Mouse (Mus musculus) midbrain, embryonic 15.5 days (tissue): Measurements from ENCODE around the gene Tubb4b. TPM values are rescaled to one million over a fixed set of nuclear protein-coding genes. Genes with fewer than 3 reads are reported as not detected.

ENCODE experiments used
- ATAC-seq: fragments of 200-750 bp; cut with Nextera tagmentation; replicated peaks from 2 replicates; pipeline ENCODE4 v1.8.0; 2017; ENCODE audit warnings: moderate TSS enrichment
- H3K27ac ChIP-seq: fragments of 300-500 bp; sonication (generic); 2 replicates; pipeline ENCODE4 v1.5.1; 2015; ENCODE audit warnings: mild to moderate bottlenecking, inconsistent platforms
- H3K27me3 ChIP-seq: fragments of 300-500 bp; sonication (generic); replicated peaks from 2 replicates; pipeline ENCODE4 v1.6.1; 2015; ENCODE audit warnings: inconsistent platforms
- H3K36me3 ChIP-seq: fragments of 300-500 bp; sonication (generic); replicated peaks from 2 replicates; pipeline ENCODE4 v1.6.1; 2015; ENCODE audit warnings: inconsistent platforms
- H3K4me1 ChIP-seq: fragments of 300-500 bp; sonication (generic); 2 replicates; pipeline ENCODE4 v1.6.1; 2015; ENCODE audit warnings: inconsistent platforms
- H3K4me2 ChIP-seq: fragments of 300-500 bp; sonication (generic); 2 replicates; pipeline ENCODE4 v1.6.1; 2015; ENCODE audit warnings: inconsistent platforms, mild to moderate bottlenecking, moderate library complexity
- H3K4me3 ChIP-seq: fragments of 300-500 bp; sonication (generic); 2 replicates; pipeline ENCODE4 v1.5.1; 2015; ENCODE audit warnings: mild to moderate bottlenecking, inconsistent platforms
- H3K9ac ChIP-seq: fragments of 300-500 bp; sonication (generic); 2 replicates; pipeline ENCODE4 v1.6.1; 2015; ENCODE audit warnings: mild to moderate bottlenecking, inconsistent platforms
- H3K9me3 ChIP-seq: fragments of 300-500 bp; sonication (generic); 2 replicates; pipeline ENCODE4 v1.6.1; 2016; ENCODE audit warnings: inconsistent platforms
- WGBS: fragments of 180-500 bp; shearing (Covaris S2); methylation state at CpG from one replicate; pipeline ENCODE4 v1.1.7; 2015; ENCODE audit warnings: mixed read lengths; 5-methylcytosine and 5-hydroxymethylcytosine counted together
- polyA plus RNA-seq: library from polyadenylated mRNA; unstranded; fragments of >200 nt; fragmentation: Nextera tagmentation; extraction: Ambion mirVana; gene quantifications from 2 replicates; pipeline ENCODE4 v1.2.1, GENCODE M21; 2015

The Tubb4b gene
- polyA plus RNA-seq: 364 and 396 TPM in 2 replicates

DNA sequence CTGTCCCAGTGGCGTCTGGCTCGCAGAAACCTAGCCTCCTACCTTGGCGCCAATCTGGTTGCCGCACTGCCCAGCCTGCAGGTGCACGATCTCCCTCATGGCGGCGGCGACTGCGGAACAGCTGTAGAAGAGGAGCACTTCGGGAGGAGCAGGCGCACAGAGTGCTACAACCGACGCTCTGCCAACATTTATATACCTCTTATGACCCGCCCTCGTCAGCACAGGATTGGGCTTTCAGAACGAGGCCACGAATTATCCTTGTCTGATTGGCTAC lies at the start of gene Tubb4b:
Gene Tubb4b, minus strand, starts transcription at position 211 of the 274 bp plus-strand sequence.
- Histone ChIP-seq H3K9ac (peak within 1 kb of the TSS; percentile 89), H3K27me3 (no peaks in the 10 kb centered on the region), H3K4me3 (peak within 1 kb of the TSS; percentile 98), H3K4me1 (peaks cover 20% of the 10 kb centered on the region), H3K36me3 (no peaks in the 10 kb centered on the region), H3K9me3 (no peaks in the 10 kb centered on the region), H3K4me2 (peak within 1 kb of the TSS; percentile 90), H3K27ac (peak within 1 kb of the TSS; percentile 99)
- no peak for ATAC-seq
- WGBS: 0% methylated on average over 17 of the region's 17 CpGs

- Histone ChIP-seq H3K9ac (peak overlapping the region; percentile 91), H3K4me2 (peak overlapping the region; percentile 74), H3K4me1 (peaks cover 31% of the 10 kb centered on the region), H3K4me3 (peak overlapping the region; percentile 83), H3K36me3 (peaks cover 47% of the 10 kb centered on the region), H3K9me3 (no peaks in the 10 kb centered on the region), H3K27ac (peak overlapping the region; percentile 83), H3K27me3 (no peaks in the 10 kb centered on the region)
- no peak for ATAC-seq
- WGBS: 46% methylated on average over 16 of the region's 16 CpGs
Observed at GRCm38 (mm10) chr2:25273010-25273409, 48.5 kb upstream of the Tubb4b start.

GRCm38 (mm10) chr2:25272515-25272914 lies 48.0 kb upstream of the Tubb4b start:
- Histone ChIP-seq H3K4me1 (peaks cover 36% of the 10 kb centered on the region), H3K27ac (peak overlapping the region; percentile 83), H3K36me3 (peaks cover 45% of the 10 kb centered on the region), H3K27me3 (no peaks in the 10 kb centered on the region), H3K9ac (peak overlapping the region; percentile 91), H3K4me2 (peak overlapping the region; percentile 74), H3K9me3 (no peaks in the 10 kb centered on the region), H3K4me3 (peak overlapping the region; percentile 83)
- WGBS: under 1% methylated on average over 29 of the region's 29 CpGs
- peak; percentile 79 for ATAC-seq

- H3K4me2 ChIP-seq: peak within 1 kb of the TSS; percentile 74
- H3K9me3 ChIP-seq: no peaks in the 10 kb centered on the region
- H3K9ac ChIP-seq: peak within 1 kb of the TSS; percentile 91
- peak within 1 kb of the TSS; percentile 83 for H3K4me3 ChIP-seq
- H3K27ac ChIP-seq: peak within 1 kb of the TSS; percentile 83
- peaks cover 41% of the 10 kb centered on the region for H3K4me1 ChIP-seq
- ATAC-seq: peak; percentile 95
- H3K36me3 ChIP-seq: peaks cover 39% of the 10 kb centered on the region
- H3K27me3 ChIP-seq: no peaks in the 10 kb centered on the region
- under 1% methylated on average over 55 of the region's 55 CpGs for WGBS
Observed at GRCm38 (mm10) chr2:25271827-25272511, 47.5 kb upstream of the Tubb4b start, which contains the start of the genes Ssna1 and Anapc2. Gene Ssna1, minus strand, starts transcription at chr2:25272438. Gene Anapc2, plus strand, starts transcription at chr2:25272478.

- H3K4me1 ChIP-seq: peaks cover 65% of the 10 kb centered on the region
- H3K4me2 ChIP-seq: no peak overlapping the region
- no peak overlapping the region for H3K27ac ChIP-seq
- H3K9me3 ChIP-seq: no peaks in the 10 kb centered on the region
- H3K27me3 ChIP-seq: peaks cover 8% of the 10 kb centered on the region; the same call in 1 of the 2 replicates
- no peak overlapping the region for H3K9ac ChIP-seq
- no peak overlapping the region for H3K4me3 ChIP-seq
- ATAC-seq: no peak
- 70% methylated on average over 4 of the region's 4 CpGs for WGBS
- peaks cover 13% of the 10 kb centered on the region for H3K36me3 ChIP-seq
Observed at GRCm38 (mm10) chr2:25267746-25268309, 43.3 kb upstream of the Tubb4b start.

GRCm38 (mm10) chr2:25267241-25267640 lies 42.7 kb upstream of the Tubb4b start:
- Histone ChIP-seq H3K4me1 (peaks cover 65% of the 10 kb centered on the region), H3K36me3 (peaks cover 13% of the 10 kb centered on the region), H3K4me2 (peak overlapping the region; percentile 99), H3K27me3 (peaks cover 8% of the 10 kb centered on the region; the same call in 1 of the 2 replicates), H3K9ac (no peak overlapping the region), H3K4me3 (no peak overlapping the region), H3K9me3 (no peaks in the 10 kb centered on the region), H3K27ac (no peak overlapping the region)
- ATAC-seq: no peak

GRCm38 (mm10) chr2:25266720-25267119 lies 42.2 kb upstream of the Tubb4b start:
- Histone ChIP-seq H3K9ac (peak overlapping the region; percentile 7), H3K36me3 (peaks cover 13% of the 10 kb centered on the region), H3K27me3 (peaks cover 8% of the 10 kb centered on the region; the same call in 1 of the 2 replicates), H3K4me1 (peaks cover 68% of the 10 kb centered on the region), H3K27ac (no peak overlapping the region), H3K4me3 (no peak overlapping the region), H3K4me2 (peak overlapping the region; percentile 99), H3K9me3 (no peaks in the 10 kb centered on the region)
- 48% methylated on average over 2 of the region's 2 CpGs for WGBS
- no peak for ATAC-seq

DNA sequence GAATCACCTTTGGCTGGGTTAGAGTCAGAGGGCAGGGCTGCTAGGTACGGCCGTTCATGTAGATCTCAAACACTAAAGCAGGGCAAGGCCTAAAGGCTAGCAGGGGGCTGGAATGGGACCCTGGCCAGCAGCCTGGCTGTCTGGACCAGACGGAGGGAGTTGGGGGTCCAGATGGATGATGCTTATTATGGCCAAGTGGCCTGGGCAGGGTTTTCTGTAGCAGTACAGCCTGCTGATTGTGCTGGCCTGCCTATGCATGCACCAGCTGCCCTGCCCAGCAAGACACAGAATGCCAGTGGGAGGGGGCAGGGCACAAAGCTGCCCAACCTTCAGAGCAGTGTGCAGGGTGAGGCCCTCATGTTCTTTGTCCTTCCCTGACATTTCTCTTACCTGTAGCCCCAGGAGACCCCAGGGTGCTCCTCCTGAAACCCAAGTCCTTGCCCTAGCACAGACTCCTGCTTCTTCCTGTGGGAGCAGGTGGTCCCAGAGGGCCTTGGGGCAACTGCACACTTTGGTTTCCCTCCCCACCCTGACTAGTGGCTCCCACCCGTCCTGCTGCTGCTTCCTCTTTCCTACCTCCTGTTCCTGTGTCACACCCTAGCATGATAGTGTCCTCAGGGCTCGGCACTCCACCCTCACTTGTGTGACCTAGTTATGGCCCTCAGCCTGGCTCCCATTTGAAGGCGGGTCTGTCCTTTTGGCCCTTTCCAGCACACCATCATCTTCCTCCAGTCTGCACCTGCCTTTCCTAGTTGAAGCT lies 41.6 kb upstream of the Tubb4b start:
- Histone ChIP-seq H3K27ac (no peak overlapping the region), H3K27me3 (peaks cover 8% of the 10 kb centered on the region; the same call in 1 of the 2 replicates), H3K36me3 (peaks cover 13% of the 10 kb centered on the region), H3K4me1 (peaks cover 63% of the 10 kb centered on the region), H3K4me2 (peak overlapping the region; percentile 99), H3K9me3 (no peaks in the 10 kb centered on the region), H3K4me3 (no peak overlapping the region), H3K9ac (peak overlapping the region; percentile 7)
- 64% methylated on average over 6 of the region's 6 CpGs for WGBS
- no peak for ATAC-seq

DNA sequence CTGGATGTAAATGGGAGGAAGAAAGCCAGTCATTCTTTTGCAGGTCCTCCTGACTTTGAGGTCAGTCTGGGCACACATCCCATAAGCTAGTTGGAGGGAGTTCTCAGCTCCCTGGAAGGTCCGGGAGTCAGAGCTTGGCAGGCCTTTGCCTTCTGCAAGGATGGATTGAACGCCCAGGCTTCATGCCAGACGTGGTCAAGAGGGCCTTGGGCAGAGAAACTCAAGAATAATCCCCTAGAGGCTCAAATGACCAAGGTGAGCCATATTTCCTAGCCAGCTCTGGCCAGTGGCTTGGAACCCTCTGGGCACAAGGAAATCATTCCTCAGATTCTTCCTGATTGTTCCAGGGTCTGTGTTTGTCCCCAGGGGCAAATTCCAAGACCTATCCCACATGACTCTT lies 40.3 kb upstream of the Tubb4b start:
- WGBS: 78% methylated on average over 3 of the region's 3 CpGs
- 0 out of 2 replicates have a peak overlapping the region, but pooled peaks have one; percentile 5 for H3K4me3 ChIP-seq
- no peak for ATAC-seq
- H3K9ac ChIP-seq: peak overlapping the region; percentile 36
- peak overlapping the region; percentile 99 for H3K4me2 ChIP-seq
- peaks cover 8% of the 10 kb centered on the region; the same call in 1 of the 2 replicates for H3K27me3 ChIP-seq
- H3K27ac ChIP-seq: no peak overlapping the region
- peaks cover 57% of the 10 kb centered on the region for H3K4me1 ChIP-seq
- peaks cover 5% of the 10 kb centered on the region for H3K36me3 ChIP-seq
- H3K9me3 ChIP-seq: no peaks in the 10 kb centered on the region

GRCm38 (mm10) chr2:25264286-25264660 lies 39.8 kb upstream of the Tubb4b start:
- no peak for ATAC-seq
- Histone ChIP-seq H3K27ac (no peak overlapping the region), H3K9me3 (no peaks in the 10 kb centered on the region), H3K4me3 (peak overlapping the region; percentile 81), H3K4me2 (peak overlapping the region; percentile 99), H3K36me3 (no peaks in the 10 kb centered on the region; the same call in 1 of the 2 replicates), H3K27me3 (peaks cover 8% of the 10 kb centered on the region; the same call in 1 of the 2 replicates), H3K9ac (peak overlapping the region; percentile 36; the same call in 1 of the 2 replicates), H3K4me1 (peaks cover 57% of the 10 kb centered on the region)
- 79% methylated on average over 5 of the region's 5 CpGs for WGBS

GRCm38 (mm10) chr2:25263623-25264285 lies 39.3 kb upstream of the Tubb4b start:
- 22% methylated on average over 12 of the region's 12 CpGs for WGBS
- Histone ChIP-seq H3K4me3 (peak overlapping the region; percentile 81), H3K36me3 (no peaks in the 10 kb centered on the region), H3K27me3 (peaks cover 8% of the 10 kb centered on the region; the same call in 1 of the 2 replicates), H3K4me2 (peak overlapping the region; percentile 99), H3K4me1 (peaks cover 57% of the 10 kb centered on the region), H3K9ac (peak overlapping the region; percentile 71), H3K9me3 (no peaks in the 10 kb centered on the region), H3K27ac (no peak overlapping the region)
- ATAC-seq: no peak
